Mouse (Mus musculus): Measurements from ENCODE around the gene St14.
A peak's percentile ranks its signal among the peaks of the same experiment; 100 is the strongest.

The St14 gene

DNA sequence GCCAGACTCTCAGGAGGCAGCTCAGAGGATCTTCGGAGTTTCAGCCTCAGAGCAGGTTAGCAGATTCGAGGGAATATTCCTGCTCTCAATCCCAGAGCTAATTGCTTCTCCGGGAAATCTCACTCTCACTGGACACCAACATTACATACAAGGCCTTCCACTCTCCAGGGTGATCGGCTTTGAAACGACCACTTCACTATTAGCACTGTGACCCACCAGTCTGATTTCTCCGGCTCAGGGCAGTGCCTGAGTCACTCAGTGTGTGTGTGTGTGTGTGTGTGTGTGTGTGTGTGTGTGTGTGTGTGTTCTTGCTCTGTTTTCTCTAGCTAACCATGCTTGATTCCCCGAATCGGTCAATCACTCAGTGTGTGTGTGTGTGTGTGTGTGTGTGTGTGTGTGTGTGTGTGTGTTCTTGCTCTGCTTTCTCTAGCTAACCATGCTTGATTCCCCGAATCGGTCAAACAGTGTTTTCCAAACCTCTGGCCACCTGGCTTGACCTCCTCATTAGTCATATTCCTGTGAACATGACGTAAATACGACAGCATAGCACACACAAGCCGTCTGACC, 9.1 kb downstream of the St14 start:
- DNase-seq: peak; percentile 7

DNA sequence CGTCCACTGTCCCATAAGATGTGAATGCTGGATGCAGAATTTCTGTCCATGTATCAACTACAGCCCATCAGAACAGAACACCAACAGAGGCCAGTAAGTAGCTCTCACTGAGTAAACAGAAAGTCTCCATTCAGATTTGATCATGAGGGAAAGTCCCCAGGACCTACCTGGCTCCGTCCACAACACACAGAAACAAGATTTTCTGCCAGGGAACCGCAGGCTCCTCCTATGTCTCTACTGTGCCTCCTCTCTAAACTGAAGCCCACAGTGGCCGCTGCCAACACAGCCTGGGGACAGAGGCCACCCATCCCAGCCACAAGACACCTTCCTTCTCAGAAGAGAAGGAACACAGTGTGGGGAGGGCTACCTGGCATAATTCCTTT, 11.1 kb downstream of the St14 start:
- no peak for DNase-seq

DNA sequence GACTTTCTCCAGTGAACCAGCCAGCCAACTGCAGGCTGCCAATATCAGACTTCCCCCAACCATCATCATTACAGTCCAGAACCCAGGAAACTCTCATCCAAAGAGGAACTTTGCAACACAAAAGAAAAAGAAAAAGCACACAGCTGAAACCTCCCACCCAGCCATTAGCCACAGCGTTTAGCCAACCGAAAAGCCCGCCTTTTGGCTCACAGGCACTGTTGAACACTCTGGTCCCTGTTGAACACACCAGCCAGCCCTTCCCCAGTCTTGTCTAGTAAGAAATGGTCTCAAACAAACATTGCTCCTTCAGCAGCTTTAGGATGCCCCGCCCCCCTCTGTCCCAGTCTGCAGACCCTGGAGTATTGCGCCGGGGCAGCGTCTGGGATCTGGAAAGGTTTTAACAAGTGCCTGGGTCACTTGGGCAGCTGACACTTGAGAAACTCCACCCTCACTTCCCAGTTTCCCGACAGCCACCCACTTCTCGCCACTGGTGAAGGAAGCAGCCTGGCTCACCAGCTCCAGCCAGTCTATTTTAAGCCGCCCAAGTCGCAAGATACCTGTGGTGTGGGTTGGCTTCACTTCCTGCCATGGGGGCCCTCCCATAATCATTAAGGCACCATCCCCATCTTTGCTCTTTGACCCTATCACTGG, 11.6 kb downstream of the St14 start:
- peak; percentile 40 for DNase-seq

DNA sequence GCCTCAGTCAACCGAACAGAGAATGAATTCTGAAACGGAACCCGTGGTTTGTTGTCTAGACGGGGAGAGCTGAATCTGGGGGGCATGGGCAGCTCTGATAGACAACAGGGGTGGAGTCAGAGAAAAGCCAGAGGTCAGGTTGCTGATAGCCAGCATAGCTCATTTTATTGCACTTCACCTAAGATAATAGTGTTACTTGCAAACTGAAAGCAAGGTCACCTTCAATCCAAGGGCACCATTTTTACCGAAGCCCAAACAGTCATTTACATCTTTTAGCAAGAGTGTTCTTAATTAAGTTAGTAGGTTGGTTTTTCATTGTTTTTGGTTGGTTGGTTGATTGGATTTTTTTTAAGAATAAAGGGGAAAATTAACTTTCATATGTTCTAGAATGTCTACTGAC, 12.2 kb downstream of the St14 start:
- no peak for DNase-seq

DNA sequence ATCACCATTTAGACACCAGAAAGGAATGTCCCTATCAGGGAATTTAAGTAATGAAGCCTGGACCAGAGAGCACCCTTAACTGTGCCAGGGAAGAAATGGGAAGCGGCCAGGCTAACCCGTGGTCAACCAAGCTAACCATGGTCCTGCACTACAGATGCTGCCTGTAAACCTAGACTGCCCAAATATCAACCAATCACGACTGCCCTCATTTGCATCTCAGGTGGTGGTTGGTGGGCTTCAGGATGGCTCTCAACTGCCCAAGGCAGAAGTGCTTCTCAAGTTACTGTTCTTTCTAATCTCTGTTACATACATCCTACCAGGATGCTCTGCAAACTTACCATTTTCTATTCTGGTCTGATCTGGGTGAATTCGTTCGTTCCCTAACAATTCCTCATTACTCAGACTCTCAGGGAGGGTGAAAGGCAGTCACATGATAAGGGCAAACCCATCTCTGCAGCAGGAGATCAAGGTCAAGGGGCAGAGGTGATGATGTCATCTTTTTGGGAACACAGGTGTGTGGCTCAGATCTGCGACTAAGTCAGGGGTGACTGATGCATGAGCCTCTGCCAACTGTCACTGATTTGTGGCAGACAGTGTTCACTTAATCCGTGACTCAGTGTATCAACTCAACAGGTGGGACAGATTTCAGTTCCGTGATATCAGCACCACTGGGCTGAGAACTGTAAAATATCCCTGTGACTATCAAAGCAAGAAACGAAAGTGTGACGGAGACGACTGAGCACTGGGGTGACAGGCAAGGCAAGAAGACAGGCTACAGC, 12.9 kb downstream of the St14 start:
- no peak for DNase-seq

DNA sequence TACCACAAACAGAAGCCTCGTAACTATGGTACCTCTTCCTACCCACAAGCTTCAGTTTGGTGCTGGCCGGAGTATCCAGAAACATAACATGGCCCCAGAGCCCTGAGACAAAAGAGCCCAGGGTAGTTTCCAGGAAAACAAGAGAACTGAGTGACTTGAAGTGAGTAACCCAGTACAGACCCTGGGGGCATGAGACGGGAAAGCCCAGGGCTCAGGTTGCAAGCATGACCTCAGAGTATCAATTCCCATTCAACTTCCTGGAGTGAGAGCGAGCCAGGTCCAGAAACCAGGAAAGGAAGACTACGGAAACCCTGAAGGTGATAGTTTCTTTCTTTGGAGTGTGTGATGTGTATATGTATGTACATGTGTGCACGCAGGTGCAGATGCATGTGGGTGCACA, 14.2 kb downstream of the St14 start:
- DNase-seq: no peak

DNA sequence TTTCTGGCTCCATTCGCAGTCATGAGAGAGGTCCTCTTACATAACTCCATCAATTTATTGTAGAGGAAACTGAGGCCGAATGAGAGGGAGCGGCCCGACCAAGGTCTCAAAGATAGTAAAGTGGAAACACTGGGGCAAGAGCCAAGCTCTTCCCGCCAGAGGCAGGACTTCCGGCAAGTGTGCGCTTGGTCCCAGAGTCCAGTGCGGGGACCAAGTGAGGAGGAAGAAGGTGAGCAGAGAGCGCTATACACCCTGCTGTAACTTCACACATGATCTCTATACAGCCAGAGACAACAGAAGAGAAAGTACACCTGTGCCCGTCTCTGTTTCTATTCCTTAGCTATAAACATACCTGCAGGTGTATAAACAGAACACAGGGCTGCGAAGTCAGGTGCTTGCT, 14.6 kb downstream of the St14 start:
- no peak for DNase-seq

DNA sequence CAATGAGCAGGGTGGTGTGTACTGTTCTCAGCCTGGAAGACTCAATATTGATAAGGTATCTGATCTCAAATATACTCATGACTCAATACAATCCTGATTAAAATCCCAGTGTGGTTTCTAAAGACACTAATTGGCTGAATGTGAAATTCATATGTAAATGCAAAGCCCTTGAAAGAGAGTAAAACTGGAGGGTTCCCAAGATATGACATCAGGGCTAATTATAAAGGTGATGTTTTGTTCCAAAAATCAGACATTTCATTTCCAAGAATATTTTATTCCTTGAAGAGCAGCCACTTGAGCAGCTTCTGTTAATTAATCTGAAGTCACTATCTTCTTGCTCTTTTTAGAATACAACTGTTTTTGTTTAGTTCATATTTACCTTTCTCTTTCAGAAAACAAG, 16.1 kb downstream of the St14 start:
- DNase-seq: no peak

DNA sequence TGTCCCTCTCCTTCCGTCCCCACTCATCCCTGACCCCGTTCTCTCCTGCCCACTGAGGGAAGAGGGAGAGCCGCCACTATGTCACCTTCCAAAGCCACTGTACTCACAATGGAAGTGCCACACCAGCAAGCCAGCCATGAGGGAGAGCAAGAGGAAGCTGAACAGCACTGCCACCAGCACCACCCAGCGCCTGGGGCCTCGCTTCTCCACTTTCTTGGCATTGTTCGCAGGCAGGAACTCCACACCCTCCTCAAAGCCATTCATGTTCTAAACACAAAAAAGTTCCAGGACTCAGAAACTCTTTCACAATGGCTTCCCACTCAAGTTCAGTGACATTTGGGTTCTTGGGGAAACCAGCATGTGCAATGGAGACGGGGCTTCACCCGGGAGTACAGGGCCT, 23.2 kb downstream of the St14 start:
- DNase-seq: peak; percentile 56

DNA sequence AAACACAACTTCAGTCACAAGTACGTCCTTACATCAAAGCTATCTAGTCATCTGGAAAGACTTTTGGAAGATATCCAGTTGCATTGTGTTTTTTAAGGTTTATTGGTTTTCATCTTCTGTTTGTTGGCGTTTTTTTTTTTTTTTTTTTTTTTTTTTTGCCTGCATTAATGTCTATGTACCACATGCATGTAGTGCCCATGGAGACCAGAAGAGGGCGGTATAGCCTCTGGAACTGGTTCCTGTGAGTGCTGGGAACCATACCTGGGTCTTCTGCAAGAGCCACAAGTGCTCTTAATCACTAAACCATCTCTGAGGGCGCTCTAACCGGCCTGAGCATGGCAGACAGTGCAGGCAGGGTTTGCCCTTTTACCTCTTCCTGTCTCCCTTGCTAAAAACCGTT, 33.5 kb downstream of the St14 start:
- DNase-seq: no peak

DNA sequence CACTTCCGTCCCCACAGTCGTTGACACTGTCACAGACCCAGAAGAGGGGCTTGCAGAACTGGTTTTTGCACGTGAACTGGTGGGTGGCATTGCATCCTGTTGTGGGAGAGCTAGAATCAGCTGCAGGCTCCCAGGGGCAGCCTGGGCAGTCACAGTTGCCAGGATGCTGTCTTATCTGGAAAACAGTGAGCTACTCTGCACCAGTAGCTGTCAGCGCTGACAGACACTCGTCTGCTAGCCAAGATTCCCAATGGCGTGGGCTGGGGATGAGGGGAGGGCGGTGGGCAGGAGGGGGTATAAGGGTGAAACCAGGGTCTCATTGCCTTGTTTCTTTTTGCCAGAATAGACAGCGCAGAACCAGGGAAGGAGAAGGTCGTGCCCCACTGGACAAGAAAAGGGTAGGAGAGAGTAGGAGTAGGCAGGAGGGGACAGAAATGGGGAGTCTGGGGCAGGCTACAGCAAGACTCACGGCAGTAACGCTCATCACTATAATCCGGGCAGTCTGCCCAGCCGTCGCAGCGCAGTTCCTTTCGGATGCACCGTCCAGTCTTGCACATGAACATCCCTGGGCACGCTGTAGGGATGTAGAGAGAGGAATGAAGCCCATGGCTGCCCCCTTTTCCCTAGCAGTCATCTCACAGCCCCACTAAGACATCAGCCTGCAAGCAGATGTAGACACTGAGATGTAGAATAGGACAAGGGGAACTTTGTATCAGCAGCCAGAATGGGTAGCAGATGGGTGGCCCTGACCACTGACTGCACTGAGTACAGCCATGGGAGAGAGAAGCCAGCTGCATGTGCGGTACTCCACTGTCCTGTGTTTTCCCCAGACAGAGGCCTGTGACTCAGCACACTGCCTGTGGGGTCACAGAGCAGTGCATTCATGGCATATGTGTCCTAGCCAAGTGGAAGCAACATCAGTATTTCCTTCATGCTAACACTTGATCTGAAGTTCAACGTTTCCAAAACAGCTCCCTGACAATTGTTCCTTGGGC, 34.3 kb downstream of the St14 start:
- peak; percentile 39 for DNase-seq

DNA sequence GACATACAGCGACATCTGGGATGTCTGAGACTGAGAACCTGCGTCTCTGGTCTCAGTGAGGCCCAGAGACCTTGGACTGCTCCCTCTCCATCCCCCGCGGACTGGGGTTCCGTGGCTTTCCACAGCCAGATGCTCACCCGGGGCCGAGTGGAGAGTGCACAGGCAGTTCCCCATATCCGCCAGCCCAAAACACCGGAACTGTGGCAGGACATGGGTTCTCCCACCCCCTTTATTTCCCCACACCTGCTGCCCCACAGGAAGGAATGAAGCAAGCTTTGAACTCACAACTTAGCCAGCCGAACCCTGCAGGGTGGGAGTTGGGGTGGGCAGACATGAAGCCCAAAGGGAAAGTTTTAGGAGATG, 38.8 kb downstream of the St14 start:
- no peak for DNase-seq

DNA sequence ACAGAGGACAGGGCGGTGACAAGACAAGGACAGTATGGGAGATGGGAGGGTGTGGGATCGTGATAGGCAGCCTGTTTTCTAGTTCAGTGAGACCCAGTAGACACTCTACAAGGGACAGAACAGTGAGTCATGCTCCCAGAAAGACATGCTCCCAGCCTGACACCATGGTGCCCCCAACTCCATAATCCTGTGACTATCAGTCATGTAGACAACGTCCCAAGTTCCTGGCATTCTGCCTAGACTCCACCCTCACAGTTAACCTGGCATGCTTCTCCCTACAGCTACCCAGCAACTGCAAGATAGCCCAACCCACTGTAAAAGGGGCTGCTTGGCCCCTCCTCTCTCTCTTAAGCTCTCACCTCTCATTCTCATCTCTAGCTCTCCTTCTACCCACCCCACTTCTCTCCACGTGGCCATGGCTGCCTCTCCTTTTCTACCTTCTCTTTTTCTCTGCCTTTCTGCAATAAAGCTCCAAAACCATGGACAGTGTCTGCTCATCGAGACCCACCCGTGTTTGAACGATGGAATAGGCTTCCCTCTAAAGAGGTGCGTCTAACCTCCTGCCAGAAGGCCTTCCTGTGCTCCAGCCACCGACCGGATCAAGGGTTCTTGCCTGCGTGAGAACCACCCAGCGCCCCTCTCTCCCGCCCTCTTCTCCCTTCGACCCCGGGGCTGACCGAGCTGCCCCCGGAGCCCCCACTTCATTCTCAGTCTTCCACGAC, 39.4 kb downstream of the St14 start:
- no peak for DNase-seq

DNA sequence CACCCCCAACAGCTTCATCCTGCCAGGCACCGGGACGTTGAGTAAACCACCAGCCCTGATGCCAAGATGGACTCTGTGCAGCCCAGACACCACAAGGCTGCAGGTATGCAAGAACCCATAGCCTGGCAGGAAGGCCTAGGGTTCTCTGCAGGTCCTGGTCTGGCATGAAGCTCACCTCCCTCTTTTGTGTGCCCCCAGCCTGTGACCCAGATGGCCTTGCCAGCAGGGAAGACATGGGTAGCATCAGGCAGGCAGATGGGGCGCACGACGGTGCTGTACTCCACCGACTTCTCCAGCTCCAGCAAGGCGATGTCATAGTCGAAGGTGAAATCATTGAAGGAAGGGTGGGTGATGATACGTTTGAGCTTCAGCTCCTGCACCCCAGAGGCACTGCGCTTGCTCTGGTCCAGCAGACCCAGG, 40.5 kb downstream of the St14 start:
- DNase-seq: no peak

DNA sequence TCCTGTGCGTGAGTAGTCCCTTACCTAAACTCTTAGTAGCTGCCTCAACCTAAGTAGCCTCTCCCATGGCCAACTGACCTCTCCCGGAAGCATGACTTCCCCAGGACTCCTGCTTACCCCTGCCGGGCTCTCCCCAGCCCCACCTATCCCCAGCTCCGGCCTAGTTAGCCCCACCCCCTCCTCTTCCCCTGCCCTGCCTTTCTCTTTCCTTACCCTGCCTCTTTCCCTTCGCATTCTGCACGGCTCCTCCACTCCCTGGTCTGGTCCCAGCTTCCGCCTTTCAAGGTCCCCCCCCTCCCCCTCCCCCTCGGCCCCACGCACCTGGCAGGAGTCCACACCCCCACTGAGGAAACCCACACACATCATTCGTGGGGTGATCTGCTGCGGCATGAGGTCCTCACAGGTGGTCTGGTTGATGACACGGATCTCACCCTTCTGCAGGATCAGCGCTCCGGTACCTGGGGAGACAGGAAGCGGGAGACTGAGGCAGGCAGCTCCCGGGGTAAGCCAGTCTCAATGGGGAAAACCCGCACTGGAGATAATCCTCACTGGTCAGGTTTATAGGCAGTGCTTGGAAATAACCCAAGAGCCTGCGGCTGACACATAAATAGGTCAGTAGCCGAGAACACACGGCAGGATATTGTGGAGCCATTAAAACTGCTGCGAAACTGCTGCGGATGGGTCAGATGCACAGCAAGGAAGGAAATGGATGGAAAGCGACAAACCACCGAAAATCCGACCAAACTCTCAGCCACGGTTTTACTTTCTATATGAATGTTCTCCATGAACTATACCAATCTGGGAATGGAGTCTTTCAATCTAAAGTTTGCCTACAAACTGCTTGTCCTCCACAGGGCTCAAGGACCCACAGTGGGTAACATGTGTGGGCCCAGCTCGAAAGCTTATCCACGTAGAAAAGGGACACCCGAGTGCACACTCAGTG, 41.3 kb downstream of the St14 start:
- DNase-seq: no peak

DNA sequence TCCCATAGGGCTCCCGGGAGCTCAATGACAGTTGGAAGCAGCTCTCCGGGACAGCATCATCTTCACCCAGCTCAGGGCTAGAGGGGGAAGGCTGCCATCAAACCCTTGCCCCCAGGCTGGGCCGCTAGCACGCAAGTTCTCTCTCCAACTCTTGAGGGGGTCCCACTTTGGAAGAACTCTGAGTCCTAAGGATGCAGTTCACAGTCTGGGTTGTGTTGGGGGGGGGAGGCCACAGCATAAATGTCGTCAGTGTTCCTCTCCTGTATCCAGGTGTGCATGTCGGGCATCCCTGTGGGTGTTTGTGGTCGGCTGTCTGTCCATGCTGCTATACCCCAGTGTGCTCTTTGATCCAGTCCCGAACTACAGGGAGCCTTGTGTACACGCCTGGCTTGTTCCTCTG, 42.1 kb downstream of the St14 start:
- DNase-seq: no peak

DNA sequence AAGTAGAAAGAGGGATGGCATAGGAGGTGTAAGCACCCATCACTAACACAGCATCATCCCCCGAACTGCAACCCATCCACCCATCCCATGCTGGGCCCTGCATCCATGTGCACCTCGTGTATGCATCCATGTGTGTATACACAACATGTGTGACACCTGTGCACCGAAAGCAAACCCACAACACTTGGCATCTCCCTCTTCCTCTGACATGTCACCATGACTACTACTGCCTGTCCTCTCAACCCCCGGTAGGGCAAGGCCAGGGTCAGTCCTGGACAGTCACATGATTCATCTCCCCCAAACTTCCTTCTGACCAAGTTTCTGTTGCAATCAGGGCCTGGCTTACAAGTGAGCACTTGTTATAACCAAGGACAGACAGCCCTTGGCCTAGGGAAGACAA, 42.8 kb downstream of the St14 start:
- no peak for DNase-seq

DNA sequence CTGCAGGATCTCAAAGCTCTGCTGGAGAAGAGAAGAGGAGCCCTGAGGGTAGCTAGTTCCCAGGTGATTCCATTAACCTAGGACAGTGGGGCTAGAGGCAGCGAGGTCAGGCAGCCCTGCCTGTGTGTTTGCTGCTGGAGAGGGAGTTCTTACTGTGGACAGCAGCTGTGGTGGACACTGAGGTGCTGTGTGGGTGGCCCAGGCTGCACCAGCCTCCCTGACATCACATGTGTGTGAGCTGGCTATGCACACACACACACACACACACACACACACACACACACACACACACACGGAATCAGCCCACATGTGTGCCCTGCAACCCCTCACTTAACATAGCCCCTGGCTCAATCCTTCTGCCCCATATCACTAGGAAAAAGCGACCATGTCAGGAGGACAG, 43.5 kb downstream of the St14 start:
- no peak for DNase-seq

DNA sequence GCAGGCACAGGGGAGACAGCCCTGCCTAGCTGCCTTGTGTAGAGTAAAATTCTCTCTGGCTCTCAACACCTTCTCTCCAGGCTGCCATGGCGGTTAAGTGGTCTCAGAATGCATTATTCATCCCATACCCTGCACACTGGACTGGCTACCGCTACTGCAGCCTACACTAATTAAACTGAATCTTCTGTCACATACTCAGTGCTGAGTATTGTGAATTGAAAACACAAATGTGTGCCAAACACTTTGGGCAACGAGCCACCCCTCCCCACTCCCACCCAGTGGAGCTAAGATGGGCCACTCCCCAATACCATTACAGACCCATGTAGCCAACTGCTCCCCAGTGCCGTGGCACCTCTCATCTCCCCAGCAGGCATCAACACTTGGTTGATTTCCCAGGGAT, 44.2 kb downstream of the St14 start:
- DNase-seq: no peak

DNA sequence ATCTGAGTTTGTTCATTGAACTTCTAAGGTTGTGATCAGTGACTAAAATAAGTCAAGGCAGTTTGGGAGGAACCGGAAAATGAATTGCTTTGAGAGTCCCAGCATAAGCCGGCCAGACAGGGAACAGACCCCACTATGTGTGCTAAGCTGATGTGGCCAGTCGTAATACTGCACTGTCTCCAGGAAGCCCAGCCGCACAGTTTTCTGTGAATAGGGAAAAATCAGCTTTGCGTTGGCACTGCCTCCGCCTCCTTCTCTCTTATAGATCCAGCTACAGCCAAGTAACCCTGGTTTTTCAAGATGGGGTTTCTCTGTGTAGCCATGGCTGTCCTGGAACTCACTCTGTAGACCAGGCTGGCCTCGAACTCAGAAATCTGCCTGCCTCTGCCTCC, 44.9 kb downstream of the St14 start:
- DNase-seq: no peak

DNA sequence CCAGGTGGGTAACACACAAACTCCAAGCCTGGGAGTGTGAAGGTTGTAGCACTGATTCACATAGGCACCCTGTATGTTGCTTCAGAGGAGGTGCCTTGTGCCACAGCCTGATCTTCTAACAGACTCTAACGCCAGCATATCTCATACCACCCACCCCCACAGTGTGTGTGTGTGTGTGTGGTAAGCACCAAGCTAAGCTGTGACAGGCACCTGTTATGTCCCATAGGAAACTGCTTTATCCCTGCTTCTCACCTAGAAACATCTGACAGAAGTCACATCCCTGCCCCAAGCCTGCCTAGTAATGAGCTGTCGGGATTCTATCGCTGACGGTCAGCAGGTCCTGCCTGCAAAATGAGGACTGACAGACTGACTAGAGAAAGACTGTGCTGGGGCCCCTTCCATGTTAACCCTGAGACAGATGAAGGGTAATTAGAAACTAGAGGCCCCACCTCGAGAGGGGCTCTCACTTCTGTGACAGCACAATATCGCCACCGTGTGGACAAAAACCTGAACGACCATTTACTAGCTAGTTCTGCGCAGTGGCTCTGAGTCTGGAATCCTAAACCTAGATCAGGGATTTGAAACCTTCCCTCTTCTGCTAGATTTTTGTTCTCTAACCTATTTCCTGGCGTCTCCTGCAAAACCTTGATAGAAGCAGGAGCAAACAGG, 45.4 kb downstream of the St14 start:
- peak; percentile 84 for DNase-seq

Measured in lung, postnatal 10 days (tissue).